Mouse (Mus musculus) ES-E14 (cell line): Measurements from ENCODE around the gene Foxn3.

Experiments
- CHD2 ChIP-seq: IDR thresholded peaks from 2 replicates; pipeline ENCODE4 v1.6.1; 2014; ENCODE audit warnings: mild to moderate bottlenecking, low read depth, low read length, inconsistent platforms
- HCFC1 ChIP-seq: IDR thresholded peaks from 2 replicates; pipeline ENCODE4 v1.6.1; 2012; ENCODE audit warnings: low read length, inconsistent platforms, borderline replicate concordance; ENCODE audit not compliant: insufficient read depth
- MAFK ChIP-seq: IDR thresholded peaks from 2 replicates; pipeline ENCODE4 v1.6.1; 2014; ENCODE audit warnings: mild to moderate bottlenecking, low read depth, low read length, inconsistent platforms; ENCODE audit not compliant: insufficient read depth
- ZC3H11A ChIP-seq: IDR thresholded peaks from 2 replicates; pipeline ENCODE4 v1.6.1; 2012; ENCODE audit warnings: low read depth, mild to moderate bottlenecking, inconsistent platforms, low read length, borderline replicate concordance

DNA sequence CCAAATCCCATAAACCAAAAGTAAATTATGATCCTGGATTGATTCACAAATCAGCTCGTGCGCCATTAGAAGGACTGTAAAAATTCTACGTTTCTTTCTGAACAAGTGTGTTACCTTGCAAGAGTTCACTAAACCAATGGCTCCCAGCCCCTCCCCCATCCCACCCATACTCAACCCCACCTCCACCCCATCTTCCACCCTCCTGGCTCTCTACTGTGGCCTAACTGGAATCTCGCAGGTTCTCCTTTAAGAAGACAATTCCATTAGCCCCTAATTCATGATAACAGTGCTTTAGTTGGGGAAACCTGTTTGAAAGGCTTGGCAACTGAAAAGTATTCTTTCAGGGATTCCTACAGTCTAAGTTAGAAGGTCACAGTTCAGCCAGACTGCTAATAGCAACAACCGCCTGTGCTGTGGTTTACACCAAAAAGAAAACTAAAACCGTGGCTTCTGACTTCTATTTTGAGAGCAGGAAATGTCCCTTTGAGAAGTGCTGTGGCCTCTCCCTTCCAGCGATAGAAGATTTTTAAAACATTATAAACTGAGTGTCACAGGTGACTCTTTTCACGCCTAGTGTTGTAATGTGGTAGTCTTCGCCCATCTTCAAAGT, 1.0 kb upstream of the Foxn3 start:
- no peak for TF ChIP-seq MAFK
- no peak for TF ChIP-seq HCFC1
- no peak for TF ChIP-seq ZC3H11A
- no peak for TF ChIP-seq CHD2
